Mouse (Mus musculus): ENCODE measurements around the gene Gm14327. TPM values are rescaled to one million over a fixed set of nuclear protein-coding genes. Genes with fewer than 3 reads are reported as not detected.
"Not testable (repeated sequence)": the region's sequence is repeated elsewhere in the genome, so short reads cannot be mapped to it uniquely, and the experiment has no call there.

Gm14327 gene
- total RNA-seq (2022): 10 to 100 TPM; 40.3 to 72.5 (median 64.0) TPM

GRCm38 (mm10) chr2:177897046-177897578, at the start of gene Gm14327:
Gene Gm14327 (plus strand): TSS chr2:177897096.
- DNase-seq (ENCODE audit: low spot score): not testable (repeated sequence)

- not testable (repeated sequence) for DNase-seq (ENCODE audit: low spot score)
Observed at GRCm38 (mm10) chr2:177862254-177862653, 34.6 kb upstream of the Gm14327 start.

GRCm38 (mm10) chr2:177887743-177888142, 9.2 kb upstream of the Gm14327 start:
- not testable (repeated sequence) for DNase-seq (ENCODE audit: low spot score)

GRCm38 (mm10) chr2:177898171-177898570, 1.3 kb downstream of the Gm14327 start:
- DNase-seq (ENCODE audit: low spot score): not testable (repeated sequence)

- DNase-seq (ENCODE audit: low spot score): not testable (repeated sequence)
Observed at GRCm38 (mm10) chr2:177903276-177903675, 6.4 kb downstream of the Gm14327 start.

- DNase-seq (ENCODE audit: low spot score): not testable (repeated sequence)
Observed at GRCm38 (mm10) chr2:177925563-177926103, 28.7 kb downstream of the Gm14327 start, which contains the start of gene Zfp972. Gene Zfp972 (minus strand): TSS chr2:177925613.

Other genes starting within 250 kb of the Gm14327 start
- gene Gm14322, start 137.8 kb upstream of the Gm14327 start, total RNA-seq (2022): 10 to 100 TPM; 12.1 to 19.7 (median 18.5) TPM
- 100 to 1,000 TPM in 1 of 4 experiments, 10 to 100 TPM in 3; 84.1 to 103 (median 90.7) TPM for gene Gm14325, start 56.8 kb upstream of the Gm14327 start, total RNA-seq (2022)
- gene Zfp972, start 28.5 kb downstream of the Gm14327 start, total RNA-seq (2022): 1 to 10 TPM in 1 of 4 experiments, under 1 TPM in 2, not detected in 1; 0.69 to 1.0 (median 0.87) TPM
- gene Gm14326, start 60.2 kb downstream of the Gm14327 start, total RNA-seq (2022): 10 to 100 TPM; 32.9 to 48.3 (median 41.5) TPM
- 100 to 1,000 TPM; 111 to 124 (median 122) TPM for gene Zfp971, start 126.2 kb downstream of the Gm14327 start, total RNA-seq (2022)
- 10 to 100 TPM; 14.0 to 18.2 (median 16.8) TPM for gene Zfp931, start 181.4 kb downstream of the Gm14327 start, total RNA-seq (2022)
- gene Phactr3, start 221.9 kb downstream of the Gm14327 start, total RNA-seq (2022): 1 to 10 TPM in 3 of 4 experiments, under 1 TPM in 1; 0.63 to 3.0 (median 1.4) TPM

Data from heart, adult 8-10 months (tissue).